Mouse (Mus musculus): ENCODE results near the gene Nfia. TPM values are rescaled to one million over a fixed set of nuclear protein-coding genes. Genes with fewer than 3 reads are reported as not detected.
A peak's percentile ranks its signal among the peaks of the same experiment; 100 is the strongest.

Nfia gene
- total RNA-seq, 2 experiments from 2014 or later = 196 to 199 TPM

DNA sequence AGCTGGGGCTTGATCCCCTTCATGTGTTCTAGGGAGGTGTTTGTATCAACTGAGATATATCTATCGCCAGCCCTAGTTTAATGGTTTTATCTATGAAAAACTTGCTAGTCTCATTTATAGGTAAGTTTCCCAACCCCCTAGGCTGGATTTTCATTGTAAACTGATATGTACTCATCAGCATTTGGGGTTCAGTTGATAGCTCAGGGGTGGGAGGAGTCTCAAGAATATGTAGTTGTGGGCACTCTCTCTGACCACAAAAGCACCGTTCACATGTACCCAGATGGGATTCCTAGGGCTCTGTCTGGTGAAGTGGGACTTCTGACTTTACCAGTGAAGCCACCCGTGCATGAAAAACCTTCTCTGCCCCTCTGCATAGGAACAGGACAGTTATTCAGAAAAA lies 118.5 kb downstream of the Nfia start:
- intact Hi-C loops (cut with DNase I) = no loop called here
- DNase-seq = no peak

DNA sequence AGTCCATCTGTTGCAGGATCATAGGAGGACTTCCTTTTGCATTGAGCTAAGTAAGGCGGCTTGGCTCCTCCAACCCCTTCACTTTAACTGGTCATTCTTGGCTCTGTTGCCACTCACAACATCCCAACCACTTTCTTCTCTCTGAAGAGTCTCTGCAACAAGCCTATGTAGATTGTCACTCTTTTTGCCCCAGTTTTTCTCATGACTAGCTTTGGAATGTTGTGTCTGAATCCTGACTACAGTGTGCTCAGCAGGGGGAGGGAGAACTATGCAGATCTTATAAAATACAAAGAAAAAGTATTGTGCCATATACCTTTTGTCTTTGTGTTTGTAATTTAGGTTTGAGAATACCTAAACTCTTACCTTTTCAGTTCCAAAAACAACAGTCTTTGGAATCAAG lies 119.1 kb downstream of the Nfia start:
- intact Hi-C loops (cut with DNase I) = no loop called here
- DNase-seq = no peak

DNA sequence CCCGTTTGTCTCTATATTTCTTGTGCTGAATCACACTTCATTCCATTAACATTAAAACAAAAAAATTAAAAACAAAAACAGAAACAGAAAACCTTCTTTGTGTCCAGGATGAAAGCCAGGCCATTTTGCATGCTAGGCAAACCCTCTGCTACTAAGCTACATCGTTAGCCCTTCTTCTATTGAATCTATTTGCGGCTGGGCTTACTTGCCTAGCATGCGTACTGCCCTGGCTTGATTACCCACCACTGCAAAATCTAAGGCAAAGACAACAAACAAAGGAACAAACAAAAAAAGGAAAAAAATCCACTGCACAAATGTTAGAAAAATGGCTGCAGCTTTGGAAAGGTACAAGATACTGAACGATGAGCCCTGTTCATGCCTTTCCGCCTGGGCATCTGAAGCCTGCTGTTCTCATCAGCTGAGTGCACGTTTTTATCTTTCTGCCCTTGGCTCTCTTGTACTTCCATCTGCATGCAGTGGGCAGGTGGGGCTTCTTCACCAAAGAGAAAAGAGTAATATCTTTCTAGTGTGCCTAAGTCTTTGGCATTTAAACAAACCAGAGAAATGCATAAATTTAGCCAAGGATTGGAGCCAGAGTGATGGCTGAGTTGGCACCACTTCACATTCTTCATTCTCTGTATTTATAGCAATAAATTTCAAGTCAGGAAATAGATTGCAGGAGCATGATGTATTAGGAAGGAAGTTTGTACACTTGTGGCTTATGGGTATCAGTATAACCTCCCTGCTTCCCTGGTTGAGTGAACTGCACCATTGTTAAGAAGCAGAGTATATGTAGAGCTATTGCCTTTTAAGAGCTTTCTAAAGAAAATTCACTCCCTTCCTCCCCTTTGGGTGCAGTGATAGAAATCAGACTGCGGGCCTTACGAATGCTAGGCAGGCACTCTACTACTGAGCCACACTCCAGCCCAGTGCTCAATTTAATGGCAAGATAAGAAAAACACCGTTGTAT lies 121.7 kb downstream of the Nfia start:
- peak in 1 of 2 experiments; percentile 42 for DNase-seq
- intact Hi-C loops (cut with DNase I) = no loop called here

DNA sequence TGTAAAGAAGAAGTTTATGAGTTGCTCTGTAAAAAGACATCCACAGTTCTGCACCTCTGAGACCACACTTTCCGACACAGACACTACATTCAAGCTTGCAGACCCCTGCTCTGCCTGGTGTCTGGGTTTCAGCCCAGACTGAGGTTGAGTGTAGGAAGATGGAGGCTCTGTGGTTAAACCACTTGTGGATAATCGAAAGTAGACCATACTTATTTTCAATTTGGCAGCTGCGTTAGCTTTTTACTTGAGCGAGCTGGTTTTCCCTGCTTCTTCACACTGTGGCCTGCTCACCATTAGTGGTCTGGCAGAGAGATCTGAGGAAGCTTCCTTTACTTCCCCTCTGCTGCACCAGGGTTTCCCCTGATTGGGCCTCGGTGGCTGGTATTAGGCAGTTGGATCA lies 123.4 kb downstream of the Nfia start:
- intact Hi-C loops (cut with DNase I) = no loop called here
- no peak for DNase-seq

DNA sequence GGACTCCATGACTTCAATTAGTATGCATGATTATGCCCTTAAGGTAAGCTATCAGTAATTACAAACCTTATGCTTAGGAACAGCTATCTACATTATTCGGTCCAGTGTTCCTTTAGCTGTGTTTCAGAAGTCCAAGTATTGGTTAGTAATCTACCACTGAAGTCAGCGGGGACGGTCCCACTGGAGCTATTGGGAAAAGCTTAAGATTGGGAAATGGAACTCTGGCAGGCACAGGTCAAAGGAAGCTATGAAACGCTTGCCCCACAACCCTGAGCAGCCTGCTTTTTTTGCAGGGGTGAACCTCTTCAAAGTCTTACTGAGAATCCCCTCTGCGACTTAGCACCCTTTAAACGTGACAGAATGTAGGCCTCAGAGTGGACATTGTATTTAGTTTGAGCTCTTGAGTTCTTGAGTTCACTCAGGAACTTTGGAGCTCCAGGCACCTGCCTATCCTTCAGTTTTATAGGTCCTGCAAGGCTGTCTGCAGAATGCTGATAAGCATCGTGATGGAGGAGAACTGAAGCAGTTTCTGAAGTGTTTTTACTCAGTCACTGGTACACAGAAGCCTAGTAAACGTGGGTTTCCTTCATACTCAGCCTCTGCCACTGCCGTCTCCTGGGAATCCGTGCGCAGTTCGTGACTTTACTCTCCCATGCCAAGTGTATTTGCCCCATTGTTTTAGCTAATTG lies 127.9 kb downstream of the Nfia start:
- no peak for DNase-seq
- intact Hi-C loops (cut with DNase I) = no loop called here

DNA sequence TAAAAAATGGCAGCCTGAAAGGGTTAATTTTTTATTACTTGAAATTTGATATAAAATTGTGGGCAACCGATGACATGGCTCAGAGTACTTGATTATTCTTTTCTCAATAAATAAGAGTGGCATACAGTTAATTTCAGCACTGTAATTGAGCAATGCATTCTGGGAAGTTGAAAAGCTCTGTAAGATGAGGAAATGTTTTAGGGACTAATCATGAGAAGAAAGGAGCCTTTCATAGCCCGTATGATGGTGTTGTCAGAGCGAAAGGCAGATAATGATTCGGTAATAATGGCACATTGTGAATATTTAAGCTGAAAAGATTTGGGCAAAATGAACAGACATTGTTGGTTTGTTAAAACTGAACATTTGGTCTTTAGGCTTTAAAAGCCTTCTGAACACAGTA lies 133.3 kb downstream of the Nfia start:
- DNase-seq = no peak
- intact Hi-C loops (cut with DNase I) = loop anchor here (5.0 kb wide), 1 partner anchor 129 kb away; the partner anchor contains the start of gene E130114P18Rik

DNA sequence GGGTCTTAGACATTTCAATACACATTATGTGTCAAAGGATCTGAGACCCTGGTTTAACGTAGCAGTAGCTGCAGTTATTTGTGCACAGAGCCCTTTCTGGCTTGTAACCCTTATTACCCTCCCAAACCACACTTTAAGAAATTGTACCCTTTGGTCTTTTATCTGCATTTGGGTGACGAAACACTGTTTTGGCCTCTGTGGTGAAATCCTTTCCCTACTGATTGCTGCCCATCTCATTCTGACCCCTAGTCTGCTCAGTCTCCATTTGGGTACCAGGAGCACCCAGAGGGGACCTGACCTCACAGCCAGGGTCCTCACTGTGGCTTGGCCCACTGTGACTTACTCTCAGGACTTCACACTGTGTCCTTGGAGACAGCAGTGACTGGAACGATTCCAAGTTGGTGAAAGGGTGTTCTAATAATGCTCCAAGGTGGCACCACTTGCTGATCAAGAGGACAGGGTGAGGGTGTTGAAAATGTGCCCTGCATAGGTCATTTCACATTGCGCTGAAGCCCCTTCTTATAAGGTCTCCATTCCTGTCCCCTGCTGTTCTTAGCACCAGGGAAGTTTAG lies 136.1 kb downstream of the Nfia start:
- peak; percentile 83 to 86 for DNase-seq
- intact Hi-C loops (cut with DNase I) = loop anchor here (5.0 kb wide), 1 partner anchor 131 kb away; the partner anchor contains the start of gene E130114P18Rik

DNA sequence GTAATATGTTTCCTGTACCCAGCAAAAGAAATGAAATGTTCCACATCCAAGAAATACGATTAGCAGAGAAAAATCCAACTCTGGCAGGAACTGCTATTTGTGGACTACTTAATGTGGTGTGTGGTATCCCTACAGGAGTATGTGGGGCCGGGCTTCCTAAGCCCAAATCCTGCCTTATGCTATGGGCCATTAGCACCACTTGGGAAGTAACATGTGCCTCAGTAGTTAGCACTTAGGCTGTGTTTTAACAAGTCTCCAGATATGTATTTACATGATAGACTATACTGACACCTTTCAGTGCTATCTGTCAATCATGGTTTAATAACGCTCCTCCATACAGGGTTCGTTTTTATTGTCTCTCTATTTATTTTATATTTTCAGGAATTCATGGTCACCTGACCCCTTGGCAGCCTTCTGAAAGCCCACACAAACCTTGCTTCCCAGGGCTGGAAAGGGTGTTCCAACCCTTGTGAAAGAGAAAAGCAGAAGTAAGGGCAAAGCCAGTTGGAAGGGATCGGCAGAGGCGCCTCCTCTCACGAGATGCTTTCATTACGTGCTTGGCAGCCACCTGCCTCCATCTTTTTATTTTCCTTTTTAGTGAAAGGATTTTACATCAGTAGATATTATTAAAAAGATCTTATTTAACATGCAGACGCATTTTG lies 137.7 kb downstream of the Nfia start:
- intact Hi-C loops (cut with DNase I) = no loop called here
- no peak for DNase-seq

DNA sequence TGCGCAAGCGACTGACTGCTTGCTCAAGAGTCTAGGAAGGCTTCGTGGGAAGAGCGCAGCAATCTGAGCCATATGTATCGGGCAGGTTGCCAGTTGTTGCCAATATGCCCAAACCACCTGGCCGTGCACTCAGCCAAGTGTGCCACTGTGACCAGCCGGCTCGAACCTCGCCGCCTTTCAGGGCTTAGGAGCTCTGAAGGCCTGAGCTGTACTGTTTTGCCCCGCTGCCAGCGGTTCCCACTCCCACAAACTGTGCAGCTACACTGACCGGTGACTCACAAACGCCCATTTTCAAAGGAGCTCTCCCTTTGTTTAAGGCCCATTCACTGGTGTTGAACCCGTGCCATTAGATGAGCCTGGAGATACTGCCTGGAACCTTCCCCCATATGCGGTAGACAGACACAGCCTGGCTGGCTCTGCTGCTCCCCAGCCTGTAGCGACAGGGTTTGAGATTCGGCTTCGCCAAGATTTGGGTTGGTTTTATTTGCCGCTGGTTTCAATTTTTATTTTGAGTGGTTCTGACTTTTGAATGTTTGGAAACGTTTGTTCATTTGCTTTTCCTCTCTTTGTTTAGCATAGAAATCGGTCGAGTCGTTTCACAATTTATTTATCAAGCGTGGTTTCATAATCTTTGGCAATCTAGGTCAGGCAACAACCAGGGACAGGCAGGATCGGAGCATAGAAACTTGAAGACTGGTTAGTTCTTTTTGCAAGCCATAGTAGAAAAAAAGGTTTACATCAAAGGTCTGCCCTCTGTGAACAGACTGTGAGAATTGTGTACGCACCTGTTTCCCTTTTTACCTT lies 138.4 kb downstream of the Nfia start:
- intact Hi-C loops (cut with DNase I) = no loop called here
- no peak for DNase-seq

DNA sequence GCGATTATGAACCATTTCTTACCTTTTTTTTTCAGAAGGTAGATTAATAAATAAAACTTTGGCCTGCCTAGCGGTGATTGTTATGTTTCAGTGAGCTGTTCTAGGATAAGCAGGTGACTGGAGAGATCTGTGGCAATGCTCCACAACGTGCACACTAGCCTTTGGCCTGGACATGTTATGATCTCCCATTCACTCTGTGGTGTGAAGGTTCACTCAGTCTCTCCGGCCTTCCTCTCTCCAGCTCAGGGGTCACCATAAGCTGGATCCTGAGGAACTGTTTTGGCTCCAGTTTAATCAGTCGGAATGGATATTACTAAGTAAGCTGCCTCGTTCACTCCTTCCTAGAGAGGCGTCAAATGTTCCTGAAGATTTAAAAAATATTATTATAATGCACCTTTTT lies 139.2 kb downstream of the Nfia start:
- intact Hi-C loops (cut with DNase I) = no loop called here

DNA sequence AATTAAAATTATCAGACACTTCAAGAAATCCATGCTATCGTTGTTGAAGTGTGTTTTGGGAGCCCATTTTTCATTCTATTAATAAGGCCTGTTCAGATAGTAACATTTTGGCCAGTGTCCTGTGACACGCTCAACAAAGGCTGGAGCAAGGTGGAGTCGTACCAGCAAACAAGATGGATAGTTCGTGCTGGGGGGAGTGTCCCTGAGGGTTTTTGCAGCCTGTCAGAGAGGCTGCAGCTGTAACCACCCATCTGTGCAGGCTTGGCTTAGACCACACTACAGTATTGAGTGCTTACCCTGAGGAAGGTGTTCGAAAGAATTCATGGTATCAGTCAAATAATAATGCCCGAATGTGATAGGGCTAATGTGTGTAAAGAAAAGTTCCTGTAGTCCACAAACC lies 139.6 kb downstream of the Nfia start:
- intact Hi-C loops (cut with DNase I) = no loop called here
- DNase-seq = peak in 1 of 2 experiments; percentile 44

More for the DNA sequence above, 139.2 kb downstream of the Nfia start:
- DNase-seq = peak in 1 of 2 experiments; percentile 32

DNA sequence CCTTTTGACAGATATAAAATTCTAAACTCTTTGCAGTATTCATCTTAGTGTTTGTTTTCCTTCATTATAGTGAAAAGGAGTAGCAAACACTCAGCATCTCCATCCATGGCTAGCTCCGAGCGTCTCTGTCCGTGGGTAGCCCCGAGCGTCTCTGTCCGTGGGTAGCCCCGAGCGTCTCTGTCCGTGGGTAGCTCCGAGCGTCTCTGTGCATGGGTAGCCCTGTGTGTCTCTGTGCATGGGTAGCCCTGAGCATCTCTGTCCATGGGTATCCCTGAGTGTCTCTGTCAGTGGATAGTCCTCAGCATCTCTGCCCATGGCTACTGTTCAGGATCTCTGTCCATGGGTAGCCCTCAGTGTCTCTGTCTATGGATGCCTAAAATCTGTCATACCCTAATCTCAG lies 140.0 kb downstream of the Nfia start:
- intact Hi-C loops (cut with DNase I) = no loop called here
- no peak for DNase-seq

DNA sequence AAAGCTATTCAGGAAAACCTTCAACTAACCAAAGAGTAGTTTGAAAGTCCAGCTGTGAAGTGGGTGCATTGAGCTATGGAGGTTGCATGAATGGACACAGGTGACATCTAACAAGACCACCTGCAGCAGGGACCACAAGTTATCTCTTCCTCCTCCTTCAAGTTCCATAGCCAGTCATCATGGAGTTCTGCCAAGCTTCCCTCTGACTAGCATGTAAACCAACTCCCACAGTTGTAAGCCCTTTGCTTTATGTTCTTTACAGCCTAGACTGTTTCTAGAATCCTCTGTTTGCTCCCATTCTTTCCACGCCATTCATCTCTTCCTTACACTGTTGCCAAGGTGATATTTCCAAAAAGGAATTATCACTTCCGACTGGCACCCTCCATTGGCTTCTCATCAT lies 141.8 kb downstream of the Nfia start:
- intact Hi-C loops (cut with DNase I) = no loop called here
- DNase-seq = no peak

DNA sequence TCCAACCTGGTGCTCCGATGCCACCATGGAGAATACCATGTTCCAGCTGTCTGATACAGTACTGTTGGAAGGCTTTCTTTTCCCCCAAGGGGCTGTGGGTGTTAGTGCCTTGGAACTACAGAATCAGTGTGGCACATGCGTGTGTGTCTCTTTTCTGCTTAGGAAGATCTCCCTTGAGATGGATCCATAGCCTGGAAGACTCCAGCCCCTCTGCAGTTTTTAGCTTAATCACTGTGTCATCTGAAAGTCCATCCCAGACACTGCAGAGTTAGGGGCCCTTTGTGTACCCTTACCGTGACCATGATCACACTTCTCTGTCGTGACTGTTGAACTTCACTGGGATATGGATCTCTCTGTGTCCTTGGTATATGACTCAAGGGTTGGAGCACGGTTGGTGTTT lies 142.2 kb downstream of the Nfia start:
- DNase-seq = no peak
- intact Hi-C loops (cut with DNase I) = no loop called here

DNA sequence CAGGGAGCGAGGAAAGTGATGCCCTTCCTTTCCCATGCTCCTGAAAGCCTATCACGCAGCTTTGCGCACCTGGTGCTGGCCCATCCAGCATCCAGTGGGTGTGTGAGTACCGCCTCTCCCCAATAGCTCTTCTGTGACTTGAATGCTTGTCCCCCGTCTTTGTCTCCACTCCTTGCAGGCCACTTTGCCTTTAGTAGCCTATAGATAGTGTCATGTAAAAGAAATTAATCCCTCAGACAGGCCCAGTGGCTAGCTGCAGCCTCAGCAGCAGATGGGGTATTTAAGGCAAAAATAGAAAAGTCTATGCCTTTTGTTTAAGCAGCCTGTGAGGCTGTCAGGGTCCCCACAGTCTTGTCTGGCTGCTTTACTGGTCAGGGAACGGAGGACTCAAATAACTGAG lies 145.0 kb downstream of the Nfia start:
- DNase-seq = no peak
- intact Hi-C loops (cut with DNase I) = no loop called here

DNA sequence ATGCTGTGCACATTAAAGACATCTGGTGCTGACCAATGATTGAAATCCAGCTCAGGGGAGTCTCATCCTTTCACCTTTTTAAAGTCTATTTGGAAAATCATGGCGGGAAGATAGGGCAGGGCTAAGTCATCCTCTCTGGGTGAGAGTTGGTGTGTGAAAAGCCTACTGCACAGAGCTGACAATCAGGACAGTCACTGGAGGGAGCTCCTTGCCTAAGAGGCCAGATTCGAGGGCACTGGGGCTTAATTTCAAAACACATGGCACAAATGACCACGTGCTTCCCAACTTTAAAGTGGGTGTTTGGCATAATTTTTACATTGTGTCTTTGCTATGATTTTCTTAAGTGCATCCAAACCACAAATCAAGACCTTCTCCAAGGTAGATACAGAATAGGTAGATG lies 146.1 kb downstream of the Nfia start:
- intact Hi-C loops (cut with DNase I) = no loop called here
- DNase-seq = no peak

DNA sequence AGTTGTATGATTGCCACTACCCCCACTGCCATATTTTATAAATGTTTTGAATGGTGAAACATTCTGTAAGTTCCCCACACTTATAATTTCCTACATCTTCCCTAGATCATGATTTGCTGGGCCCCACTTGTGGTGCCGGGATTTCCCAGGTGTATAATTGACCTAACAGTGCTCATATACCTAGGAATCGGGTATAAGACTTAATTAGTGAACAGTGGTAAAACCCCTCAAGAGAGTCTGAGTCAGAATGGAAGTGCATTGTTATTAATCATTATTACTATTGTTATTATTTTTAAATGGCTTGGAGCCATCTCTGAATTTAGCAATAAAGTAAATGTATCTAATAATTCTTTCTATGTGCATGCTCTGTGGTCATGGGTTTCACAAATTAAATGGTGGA lies 147.2 kb downstream of the Nfia start:
- intact Hi-C loops (cut with DNase I) = loop anchor here (5.0 kb wide), 5 partner anchors 52 to 403 kb away; partner anchors contain the start of gene E130114P18Rik
- DNase-seq = no peak

DNA sequence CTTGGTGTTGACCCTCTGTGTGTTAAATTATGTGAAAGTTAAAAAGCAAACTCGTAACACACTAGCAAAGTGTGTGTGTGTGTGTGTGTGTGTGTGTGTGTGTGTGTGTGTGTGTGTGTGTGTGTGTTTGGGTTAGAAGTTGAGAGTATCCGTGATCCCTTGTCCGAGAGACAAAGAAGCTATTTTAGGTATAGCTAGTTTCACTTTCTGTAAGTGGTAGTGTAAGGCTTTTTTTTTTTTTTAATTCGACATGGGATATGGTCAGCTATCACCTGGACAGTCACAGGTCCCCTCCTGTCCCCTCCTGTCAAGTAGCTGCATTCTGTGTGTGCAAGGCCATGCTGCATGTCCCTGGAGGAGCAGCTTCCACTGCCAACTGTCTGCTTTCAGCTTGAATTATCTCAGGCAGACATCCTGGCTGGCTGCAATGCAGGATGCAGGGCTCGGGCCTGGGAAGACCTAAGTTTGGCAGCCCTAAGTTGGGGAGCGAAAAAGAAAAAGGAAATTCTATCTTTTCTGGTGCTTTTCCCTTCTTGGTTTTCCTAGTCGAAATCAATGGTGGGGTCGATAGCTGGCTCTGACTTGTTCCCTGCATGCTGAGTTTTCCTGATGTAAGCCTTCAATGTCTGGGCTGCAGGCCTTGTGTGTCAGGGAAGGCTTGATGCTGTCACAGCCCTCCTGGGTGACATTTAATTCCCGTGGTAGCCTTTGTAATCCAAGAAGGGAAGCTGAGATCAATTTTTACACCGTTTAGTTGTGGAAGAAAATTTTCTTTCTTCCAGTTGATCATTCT lies 147.9 kb downstream of the Nfia start:
- DNase-seq = peak; percentile 74 to 76
- intact Hi-C loops (cut with DNase I) = loop anchor here (5.0 kb wide), 5 partner anchors 53 to 402 kb away; partner anchors contain the start of gene E130114P18Rik

DNA sequence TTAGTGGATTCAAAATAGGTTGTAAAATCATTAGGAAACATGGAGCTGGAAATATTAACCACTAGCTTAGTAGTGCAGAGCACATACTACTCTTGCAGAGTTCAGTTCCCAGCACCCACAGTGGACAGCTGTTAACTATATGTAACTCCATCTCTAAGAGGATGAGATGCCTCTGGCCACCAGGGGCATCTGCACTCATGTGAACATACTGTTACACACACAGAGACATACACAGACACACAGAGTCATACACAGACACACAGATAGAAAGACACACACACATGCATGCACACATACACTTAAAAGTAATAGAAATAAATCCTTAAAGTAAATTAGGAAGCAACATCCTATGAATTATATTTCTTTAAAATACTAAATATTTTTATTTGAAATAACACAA lies 149.1 kb downstream of the Nfia start:
- DNase-seq = no peak
- intact Hi-C loops (cut with DNase I) = loop anchor here (5.0 kb wide), 5 partner anchors 54 to 401 kb away; partner anchors contain the start of gene E130114P18Rik
